Mouse (Mus musculus): ENCODE results near the gene Pus7l.
A peak's percentile ranks its signal among the peaks of the same experiment; 100 is the strongest.

Pus7l gene

GRCm38 (mm10) chr15:94543409-94544051 is at the start of gene Pus7l, which contains the start of gene Irak4:
Gene Pus7l (minus strand): TSS chr15:94543547.
Gene Irak4 (plus strand): TSS chr15:94543643.
- DNase-seq (ENCODE audit: low spot score), result peak; percentile 89

DNA sequence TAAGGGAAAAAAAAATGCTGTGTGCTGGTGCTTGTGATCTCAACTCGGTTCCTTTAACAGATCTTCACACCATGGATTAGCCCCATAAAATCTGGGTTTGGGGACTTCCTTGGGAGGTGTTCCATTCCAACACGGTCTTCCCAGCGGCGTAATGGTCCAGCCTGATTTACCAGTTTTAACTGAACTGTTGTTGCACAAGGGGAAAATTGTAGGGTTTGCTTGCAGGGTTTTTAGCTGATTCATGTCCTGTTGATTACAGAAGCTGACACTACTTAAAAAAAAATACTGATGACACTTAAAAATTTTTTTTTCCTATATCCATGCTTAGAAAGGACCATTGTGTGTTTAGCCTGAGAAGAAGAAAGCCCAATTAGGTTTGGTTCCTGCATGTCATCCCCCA is 48.0 kb upstream of the Pus7l start:
- no peak for DNase-seq (ENCODE audit: low spot score)

GRCm38 (mm10) chr15:94590083-94590482 is 46.7 kb upstream of the Pus7l start:
- DNase-seq (ENCODE audit: low spot score), result no peak

DNA sequence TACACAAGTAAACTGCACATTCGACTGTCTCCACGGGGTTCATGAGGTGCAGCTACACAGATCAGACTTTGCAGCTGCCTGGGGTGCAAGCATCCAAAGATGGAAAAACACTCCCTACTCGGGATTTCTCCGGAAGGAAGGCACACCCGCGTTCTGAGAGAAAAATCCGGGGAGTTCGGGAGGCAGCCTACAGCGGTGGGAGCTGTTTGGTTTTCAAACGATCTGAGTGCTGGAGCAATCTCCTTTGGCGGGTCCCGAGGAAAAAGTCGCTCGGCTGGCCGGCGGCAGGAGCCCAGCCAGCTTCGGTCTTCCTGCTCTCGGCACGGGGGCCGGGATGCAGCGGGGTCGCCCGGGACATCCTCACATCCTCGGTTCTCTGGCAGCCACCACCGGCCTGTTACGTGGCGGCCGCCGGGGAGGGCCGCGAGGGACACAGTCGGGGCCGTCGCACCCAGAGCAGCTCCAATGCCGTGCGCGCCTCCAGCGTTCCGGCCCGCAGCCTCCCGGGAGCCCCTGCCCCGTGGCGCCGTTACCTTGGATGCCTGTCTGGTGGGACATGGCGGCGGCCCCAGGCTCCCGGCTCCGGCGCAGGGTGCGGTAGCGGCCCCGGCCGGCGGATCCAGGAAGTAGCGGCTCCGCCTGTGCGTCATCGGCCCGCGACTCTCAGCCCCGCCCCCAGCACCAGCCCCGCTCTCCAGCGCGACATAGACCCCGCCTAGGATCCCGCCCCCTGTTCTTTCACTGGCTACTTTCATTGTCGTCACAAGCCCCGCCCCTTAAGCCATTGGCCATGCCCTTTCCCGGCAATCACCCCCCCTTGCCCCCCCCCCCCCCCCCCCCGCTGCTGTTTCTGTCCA is 46.1 kb upstream of the Pus7l start, which contains the start of gene Twf1:
TSS of gene Twf1 (minus strand) at position 671 of the 857 bp plus-strand sequence.
- DNase-seq (ENCODE audit: low spot score), result peak; percentile 83

DNA sequence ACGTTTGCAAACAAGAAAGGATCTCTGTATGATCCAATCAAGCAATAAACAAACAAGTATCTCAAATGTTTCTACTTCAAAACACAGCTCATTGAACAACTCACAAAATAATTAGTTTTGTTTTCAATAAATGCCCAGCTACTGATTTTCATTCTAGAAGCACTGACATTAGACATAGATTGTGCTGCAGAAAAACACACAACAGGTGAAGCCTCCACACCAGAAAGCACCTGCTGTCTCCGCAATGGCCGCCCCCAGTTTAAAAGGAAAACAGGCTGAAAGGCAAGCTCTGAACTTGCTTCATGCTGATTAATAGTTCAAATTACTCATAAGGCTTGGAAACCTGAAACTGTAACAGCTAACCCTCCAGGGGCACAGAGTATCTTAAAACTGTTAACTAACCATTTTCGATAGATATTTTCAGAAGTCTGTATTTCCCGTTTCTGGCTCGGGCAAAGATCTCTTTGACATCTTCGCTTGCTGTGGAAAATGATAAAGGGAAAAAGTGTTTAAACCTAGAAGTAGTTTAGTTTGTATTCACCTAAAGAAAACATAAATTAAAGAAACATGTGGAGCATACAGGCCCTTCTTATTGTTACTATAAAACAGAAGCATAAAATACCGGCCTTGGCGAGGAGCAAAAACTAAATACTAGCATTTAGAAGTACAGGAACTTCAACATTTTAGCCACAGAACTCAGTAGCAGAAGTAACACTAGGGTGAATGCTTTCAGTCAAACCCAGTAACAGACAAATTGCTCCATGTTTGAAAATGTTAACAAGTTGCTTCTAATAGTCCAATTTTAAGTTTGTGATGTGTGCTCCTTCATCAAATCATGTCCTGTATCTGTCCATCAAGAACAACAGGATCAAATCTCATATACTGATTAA is 44.7 kb upstream of the Pus7l start:
- no peak for DNase-seq (ENCODE audit: low spot score)

- no peak for DNase-seq (ENCODE audit: low spot score)
These were observed 41.4 kb upstream of the Pus7l start for GRCm38 (mm10) chr15:94584738-94585137.

DNA sequence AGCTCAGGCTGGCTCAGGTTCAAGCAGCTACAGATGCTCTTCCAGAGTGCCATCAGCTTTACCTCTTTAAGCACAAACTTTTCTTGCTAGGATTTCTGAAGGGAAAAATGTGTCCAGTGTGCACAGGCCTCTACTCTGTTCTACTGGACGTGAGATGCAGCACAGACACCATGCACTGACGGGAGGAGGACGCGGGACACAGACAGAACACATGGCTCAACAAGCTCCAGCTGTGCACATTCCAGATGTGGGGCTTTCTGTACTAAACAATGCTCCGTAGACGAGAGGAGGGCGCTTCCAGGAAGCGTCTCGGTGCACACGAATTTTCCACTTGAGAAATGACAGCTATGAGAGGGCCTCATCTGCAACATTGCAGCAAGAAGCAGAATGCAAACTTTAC is 39.8 kb upstream of the Pus7l start:
- no peak for DNase-seq (ENCODE audit: low spot score)

- DNase-seq (ENCODE audit: low spot score), result no peak
These were observed 38.8 kb upstream of the Pus7l start for GRCm38 (mm10) chr15:94582000-94582593.

GRCm38 (mm10) chr15:94574566-94575268 is 31.4 kb upstream of the Pus7l start:
- DNase-seq (ENCODE audit: low spot score), result no peak

- no peak for DNase-seq (ENCODE audit: low spot score)
These were observed 29.4 kb upstream of the Pus7l start for GRCm38 (mm10) chr15:94572746-94573145.

- no peak for DNase-seq (ENCODE audit: low spot score)
These were observed 28.2 kb upstream of the Pus7l start for GRCm38 (mm10) chr15:94571501-94571900.

DNA sequence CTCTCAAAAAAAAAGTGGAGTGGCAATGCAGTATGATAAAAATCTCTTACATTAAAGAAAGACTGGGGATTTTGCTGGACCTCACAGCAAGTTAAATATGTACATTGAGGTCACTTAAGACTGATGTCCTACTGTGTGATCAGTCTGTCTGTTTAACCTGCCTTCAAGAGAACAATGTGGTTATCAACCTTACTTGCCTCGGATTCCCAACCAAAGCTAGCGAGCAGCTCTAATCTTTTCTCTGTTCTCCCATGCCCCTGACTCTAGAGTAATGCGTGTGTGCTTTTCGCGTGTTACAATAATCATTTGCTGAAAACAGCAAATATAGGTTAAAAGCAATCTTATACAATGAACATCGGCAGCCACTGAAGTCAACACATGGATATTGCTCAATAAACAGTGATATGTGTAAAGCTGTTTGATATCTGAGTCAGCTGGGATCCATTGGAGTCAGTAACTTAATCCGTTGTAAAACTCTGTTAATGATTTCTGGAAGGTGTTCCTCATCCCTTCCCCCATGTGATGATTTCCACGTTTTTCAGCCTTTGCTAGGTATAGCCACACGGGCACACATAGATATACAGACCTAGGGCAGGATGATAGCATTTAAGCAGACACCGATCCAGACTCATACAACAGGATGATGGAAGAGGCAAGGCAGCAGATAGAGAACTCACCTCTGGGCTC is 25.3 kb upstream of the Pus7l start:
- no peak for DNase-seq (ENCODE audit: low spot score)

DNA sequence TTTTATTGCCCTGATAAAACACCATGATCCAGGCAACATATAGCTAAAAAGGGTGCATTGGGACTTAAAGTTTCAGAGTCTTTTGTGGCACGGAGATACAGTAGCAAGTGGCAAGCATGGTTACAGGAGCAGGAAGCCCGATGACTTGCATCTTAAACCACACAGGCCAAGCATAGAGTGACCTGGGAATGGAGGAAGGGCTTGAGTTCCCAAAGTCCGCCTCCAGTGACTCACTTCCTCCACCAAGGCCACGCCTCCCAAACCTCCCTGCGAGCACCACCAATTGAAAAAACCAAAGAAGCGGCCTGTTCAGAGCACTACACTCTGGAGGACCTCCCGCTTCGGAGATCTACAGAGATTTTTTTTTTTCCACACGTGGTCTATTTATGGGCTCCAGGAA is 22.5 kb upstream of the Pus7l start:
- DNase-seq (ENCODE audit: low spot score), result no peak

GRCm38 (mm10) chr15:94564909-94565308 is 21.6 kb upstream of the Pus7l start:
- DNase-seq (ENCODE audit: low spot score), result no peak

GRCm38 (mm10) chr15:94558895-94559656 is 15.7 kb upstream of the Pus7l start:
- no peak for DNase-seq (ENCODE audit: low spot score)

- DNase-seq (ENCODE audit: low spot score), result peak; percentile 91
These were observed 14.1 kb upstream of the Pus7l start for GRCm38 (mm10) chr15:94557442-94557841.

- DNase-seq (ENCODE audit: low spot score), result no peak
These were observed 10.2 kb upstream of the Pus7l start for GRCm38 (mm10) chr15:94553536-94553935.

DNA sequence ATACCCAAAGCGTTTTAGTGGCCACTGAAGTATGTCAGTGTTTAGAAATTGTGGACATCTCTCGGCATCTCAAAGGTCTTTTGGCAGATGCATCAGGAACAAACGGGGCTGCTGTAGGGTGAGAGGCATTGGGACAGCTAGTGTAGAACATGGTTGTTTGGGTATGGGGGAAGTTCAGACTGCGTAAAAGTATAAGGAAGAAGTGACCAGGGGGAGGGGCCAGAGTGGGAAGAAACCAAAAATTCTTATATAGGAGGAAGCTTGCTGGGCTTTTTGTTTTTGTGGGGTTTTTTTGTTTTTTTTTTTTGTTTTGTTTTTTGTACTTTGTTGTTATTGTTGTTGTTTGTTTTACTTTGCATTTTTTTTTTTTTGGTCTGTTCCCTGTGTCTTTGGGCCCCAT is 1.5 kb upstream of the Pus7l start:
- DNase-seq (ENCODE audit: low spot score), result no peak

GRCm38 (mm10) chr15:94544052-94544636 is 797 bp upstream of the Pus7l start:
- no peak for DNase-seq (ENCODE audit: low spot score)
